Mouse (Mus musculus) urinary bladder, postnatal 4 days (tissue): Measurements from ENCODE around the gene Agbl1.
"Not testable (repeated sequence)": the region's sequence is repeated elsewhere in the genome, so short reads cannot be mapped to it uniquely, and the experiment has no call there.

ENCODE experiments used
- DNase-seq, 2 experiments: peaks; one replicate each; pipeline ENCODE4 v3.0.0; 2021 to 2022; ENCODE audit warnings: low spot score in 2 of 2

Gene Agbl1

GRCm38 (mm10) chr7:76229311-76229937, at the start of gene Agbl1:
Gene Agbl1 (plus strand): TSS chr7:76229887.
- DNase-seq: no peak

GRCm38 (mm10) chr7:76185005-76185658, 44.6 kb upstream of the Agbl1 start:
- no peak for DNase-seq

DNA sequence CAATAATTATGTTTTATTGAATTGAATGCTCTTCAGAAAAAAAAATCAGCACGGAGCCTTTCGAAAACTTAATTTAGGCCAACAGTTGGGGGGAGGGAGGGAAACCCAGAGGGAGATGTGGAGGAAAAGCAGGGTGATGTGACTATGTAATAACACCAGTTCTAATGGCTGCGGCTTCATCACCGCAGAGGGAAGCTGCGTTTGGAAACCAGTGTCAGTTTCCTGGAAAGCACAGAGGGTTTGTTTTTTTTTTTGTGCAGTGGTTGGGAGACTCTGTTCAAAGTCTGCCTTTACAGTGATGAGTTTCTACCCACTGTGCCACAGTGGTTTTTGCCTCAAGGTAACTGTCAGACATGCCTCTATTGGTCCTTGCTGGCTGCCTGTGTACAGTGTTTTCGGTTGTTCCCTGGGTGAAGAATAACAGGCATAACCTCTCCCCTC, 44.0 kb upstream of the Agbl1 start:
- no peak for DNase-seq

GRCm38 (mm10) chr7:76218546-76218945, 11.1 kb upstream of the Agbl1 start:
- DNase-seq: no peak

DNA sequence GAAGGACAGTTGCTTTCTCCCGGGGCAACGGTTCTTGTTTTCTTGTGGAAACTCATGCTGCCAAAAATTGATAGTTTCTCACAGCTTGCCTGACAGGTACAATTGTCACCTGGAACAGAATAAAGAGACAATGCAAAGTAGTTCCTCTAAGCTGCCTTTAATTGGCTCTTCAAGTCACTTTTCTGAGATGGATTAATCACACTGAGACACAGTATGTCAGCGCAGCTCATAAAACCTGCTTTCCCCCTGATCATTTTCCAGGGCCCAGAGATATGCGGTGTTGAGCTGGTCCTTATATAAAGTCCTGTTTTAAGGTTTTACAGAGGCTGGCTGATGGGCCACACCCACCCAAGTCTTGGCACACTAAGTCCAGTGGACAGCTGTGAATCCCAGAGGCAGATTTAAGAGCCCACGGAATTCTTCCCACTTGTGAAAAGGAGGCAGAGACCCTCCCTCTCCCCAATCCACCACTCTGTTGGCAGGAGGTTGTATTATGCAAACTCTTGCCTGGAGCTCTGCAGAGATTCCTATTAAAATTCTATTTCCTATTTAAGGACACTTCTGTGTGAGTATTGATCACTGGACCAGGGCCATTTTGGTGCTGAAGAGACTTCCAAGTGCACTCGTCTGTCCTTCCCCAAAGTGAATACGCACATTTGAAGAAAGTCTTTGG, 9.8 kb upstream of the Agbl1 start:
- no peak for DNase-seq

DNA sequence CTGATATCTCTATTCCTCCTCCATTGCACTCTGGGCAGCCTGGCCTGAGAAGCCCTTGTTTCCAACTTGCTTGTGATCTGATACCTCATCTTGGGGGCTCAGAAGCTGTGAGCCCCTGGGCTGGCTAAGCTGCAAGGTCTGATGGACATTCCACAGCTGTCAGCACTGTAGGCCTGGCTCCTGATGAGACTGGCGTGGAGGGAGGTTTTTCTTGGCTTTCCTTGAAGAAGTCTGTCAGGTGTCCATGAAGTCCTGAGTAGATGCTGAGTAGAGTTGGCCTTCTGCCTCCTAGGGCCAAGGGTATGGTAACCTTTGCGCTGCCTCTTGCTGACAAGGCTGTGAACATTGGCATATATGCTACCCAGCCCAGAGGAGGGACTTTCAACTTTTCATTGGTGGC, 7.0 kb upstream of the Agbl1 start:
- DNase-seq: no peak

DNA sequence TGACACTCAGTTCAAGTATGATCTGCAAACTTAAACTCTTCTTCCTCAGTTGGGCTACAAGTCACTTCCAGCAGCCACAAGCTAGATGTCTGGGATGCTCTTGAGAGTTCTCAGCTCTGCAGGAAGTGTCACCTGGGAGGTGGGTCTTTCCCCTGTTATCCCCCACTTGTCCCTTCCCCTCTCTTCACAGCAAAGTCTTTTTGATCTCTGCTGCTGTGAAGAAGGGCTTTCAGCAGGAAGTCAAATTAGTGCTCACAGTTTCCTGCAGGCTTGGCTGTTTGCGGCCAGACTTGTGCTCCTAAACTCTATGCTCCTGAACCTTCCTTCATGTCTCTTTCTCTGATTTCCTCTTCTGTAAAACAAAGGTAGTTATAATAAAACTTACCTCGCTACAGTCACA, 806 bp upstream of the Agbl1 start:
- DNase-seq: no peak

GRCm38 (mm10) chr7:76234321-76234720, 4.6 kb downstream of the Agbl1 start:
- DNase-seq: no peak

GRCm38 (mm10) chr7:76237497-76237896, 7.8 kb downstream of the Agbl1 start:
- no peak for DNase-seq

- DNase-seq: not testable (repeated sequence)
These were observed 15.2 kb downstream of the Agbl1 start for GRCm38 (mm10) chr7:76244839-76245238.

GRCm38 (mm10) chr7:76275061-76275460, 45.4 kb downstream of the Agbl1 start:
- DNase-seq: no peak

GRCm38 (mm10) chr7:76282831-76283230, 53.1 kb downstream of the Agbl1 start:
- no peak for DNase-seq

DNA sequence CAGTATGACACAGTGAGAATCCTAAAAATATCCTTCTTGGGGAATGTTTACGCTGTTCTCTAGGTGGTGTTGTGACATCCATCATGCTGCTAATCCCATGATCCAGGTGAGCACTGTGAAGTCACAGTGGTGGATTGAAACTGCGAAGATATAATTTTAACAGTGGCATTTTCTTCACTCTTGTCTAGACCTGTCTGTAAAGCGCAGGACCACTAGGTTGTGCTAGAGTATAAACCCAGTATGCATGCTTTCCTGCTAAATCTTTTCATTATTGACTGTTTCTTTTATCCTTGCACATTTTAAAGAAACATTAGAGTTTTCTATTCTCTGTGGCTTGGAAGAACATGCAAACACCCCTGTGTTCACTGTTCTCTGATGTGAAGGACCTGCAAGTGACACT, 57.8 kb downstream of the Agbl1 start:
- no peak for DNase-seq

DNA sequence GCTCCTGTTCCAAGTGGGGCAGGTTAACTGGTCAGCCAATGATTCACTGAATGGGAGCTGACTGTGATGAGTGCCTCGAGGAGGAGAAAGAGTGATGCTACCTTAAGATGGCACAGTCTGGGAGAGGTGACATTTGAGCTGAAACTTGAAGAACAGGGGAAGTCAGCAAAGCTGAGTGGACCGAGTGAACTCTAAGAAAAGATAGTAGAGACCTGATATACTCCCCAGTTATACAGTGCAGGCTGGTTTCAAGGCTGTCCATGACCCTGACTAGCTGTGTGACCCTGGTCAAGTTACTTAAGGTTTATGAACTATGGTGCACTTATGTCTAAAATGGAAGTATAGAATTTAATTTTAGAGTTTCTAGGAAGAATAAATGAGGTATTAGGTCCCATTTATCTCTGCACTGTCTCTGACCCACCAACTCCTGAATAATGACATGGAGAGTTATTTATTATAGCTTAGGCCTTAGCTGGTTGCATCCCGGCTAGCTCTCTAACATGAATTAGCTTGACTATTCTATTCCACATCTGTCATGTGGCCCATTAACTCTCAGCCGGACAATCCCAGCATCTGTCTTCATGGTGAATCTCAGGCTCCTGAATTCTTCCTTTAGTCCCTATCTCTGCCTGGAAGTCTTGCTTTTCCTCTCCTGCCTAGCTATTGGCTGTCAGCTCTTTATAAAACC, 92.3 kb downstream of the Agbl1 start:
- DNase-seq: no peak

- DNase-seq: no peak
These were observed 96.4 kb downstream of the Agbl1 start for GRCm38 (mm10) chr7:76326091-76326490.

- DNase-seq: no peak
These were observed 109.6 kb downstream of the Agbl1 start for GRCm38 (mm10) chr7:76339308-76339707.

DNA sequence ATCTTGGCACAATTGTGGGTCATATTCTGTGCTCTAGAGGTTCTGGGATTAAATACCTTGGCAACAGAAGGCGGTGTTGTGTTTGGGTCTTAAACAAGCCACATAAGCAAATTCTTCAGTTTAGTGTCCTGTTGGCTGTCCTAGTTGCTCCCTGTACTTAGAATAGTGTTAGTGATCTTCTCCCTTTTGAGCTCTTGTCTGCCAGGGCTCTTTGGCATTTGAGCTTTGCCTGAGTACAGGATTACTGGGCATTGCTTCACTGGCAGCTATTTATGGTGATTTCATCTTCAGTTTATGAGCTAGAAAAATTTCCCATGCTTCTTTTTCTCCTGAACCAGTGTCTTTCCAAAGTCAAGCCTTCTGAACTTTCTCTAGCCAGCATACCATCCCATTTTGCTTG, 111.9 kb downstream of the Agbl1 start:
- no peak for DNase-seq

DNA sequence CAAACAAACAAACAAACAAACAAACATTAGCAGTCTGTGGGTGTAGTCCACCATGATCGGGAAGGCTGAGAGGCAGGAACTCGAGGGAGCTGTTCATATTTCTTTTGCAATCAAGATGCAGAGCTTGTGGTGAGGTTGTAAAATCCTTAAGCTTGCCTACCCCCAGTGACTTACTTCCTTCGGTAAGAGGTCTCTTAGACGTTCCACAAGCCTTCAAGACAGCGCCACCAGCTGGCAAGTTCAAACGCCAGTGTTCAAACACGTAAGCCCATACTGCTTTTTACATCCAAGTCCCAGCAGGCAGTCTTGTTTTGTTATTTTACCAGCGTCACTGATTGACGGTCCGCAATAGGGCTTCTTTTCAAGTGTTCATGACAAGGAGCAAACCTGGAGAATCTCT, 123.8 kb downstream of the Agbl1 start:
- no peak for DNase-seq

DNA sequence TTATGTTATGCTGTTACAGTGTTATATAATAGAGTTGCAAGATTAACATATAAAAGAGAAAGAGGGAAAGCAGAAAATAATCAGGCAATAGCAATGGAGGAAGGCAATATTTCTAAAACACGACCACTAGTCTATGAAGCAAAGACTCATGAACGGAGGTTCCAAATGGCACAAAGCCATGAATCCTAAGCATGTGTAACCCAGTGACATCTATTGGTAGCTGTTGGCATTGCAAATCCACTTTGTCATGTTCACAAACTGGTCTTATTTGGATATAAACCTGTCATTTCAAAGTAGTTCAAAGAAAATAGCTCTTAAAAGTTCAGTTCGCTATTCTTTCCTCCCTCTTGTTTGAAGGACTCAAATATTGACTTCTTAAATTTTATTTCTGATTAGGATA, 124.8 kb downstream of the Agbl1 start:
- DNase-seq: no peak

DNA sequence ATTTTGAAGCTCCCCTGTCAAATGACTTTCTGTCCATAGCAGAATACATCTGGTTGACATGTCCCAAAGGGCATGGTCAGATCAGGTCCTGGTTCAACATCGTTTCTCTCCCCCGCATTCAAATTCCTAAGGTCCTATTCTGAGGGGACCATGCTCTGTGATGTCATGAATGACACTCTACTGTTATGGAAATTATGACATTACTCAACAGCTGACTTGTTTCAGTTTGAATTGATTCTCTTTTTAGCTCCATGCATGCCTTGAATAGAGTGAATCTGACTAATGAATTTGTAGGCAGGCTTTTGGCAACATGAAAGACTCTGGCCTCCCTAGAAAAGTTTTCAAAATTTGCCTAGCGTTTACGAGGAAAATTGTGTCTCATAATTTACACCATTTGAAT, 141.6 kb downstream of the Agbl1 start:
- DNase-seq: no peak

GRCm38 (mm10) chr7:76379493-76379892, 149.8 kb downstream of the Agbl1 start:
- DNase-seq: no peak

- DNase-seq: no peak
These were observed 152.3 kb downstream of the Agbl1 start for GRCm38 (mm10) chr7:76381986-76382385.

DNA sequence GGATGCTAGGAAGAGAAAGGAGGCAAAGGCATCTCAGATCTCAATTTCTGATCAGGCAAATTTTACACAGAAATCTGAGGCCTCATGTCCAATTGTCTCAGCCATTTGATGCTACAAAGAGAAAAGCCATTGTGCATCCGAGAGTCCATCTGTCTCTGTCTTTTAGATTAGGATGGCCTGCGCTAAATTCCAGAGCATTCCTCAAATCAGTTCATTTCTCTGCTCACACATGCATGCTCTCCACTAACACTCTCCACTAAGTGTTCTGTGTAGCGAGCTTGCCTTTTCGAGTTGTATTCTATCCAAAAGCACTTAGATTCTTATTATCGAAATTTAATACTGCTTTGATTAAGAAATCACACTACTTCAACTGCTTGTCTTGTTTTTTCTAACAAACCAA, 159.6 kb downstream of the Agbl1 start:
- DNase-seq: no peak
